Mouse (Mus musculus): ENCODE data around the gene Nr2c1.

GRCm38 (mm10) chr10:94107607-94108006 is 40.2 kb upstream of the Nr2c1 start:
- no peak for TF ChIP-seq CTCF (IDR thresholded peaks at IDR 0.05; ENCODE audit: extremely low read depth, insufficient read depth, insufficient read length, insufficient replicate concordance)
- no peak for TF ChIP-seq POLR2A (IDR thresholded peaks at IDR 0.05; ENCODE audit: low read depth, low read length)

Data from spleen, adult 2 months (tissue).